Mouse (Mus musculus): ENCODE data around the gene Jmjd6.
A peak's percentile ranks its signal among the peaks of the same experiment; 100 is the strongest.

Gene Jmjd6

DNA sequence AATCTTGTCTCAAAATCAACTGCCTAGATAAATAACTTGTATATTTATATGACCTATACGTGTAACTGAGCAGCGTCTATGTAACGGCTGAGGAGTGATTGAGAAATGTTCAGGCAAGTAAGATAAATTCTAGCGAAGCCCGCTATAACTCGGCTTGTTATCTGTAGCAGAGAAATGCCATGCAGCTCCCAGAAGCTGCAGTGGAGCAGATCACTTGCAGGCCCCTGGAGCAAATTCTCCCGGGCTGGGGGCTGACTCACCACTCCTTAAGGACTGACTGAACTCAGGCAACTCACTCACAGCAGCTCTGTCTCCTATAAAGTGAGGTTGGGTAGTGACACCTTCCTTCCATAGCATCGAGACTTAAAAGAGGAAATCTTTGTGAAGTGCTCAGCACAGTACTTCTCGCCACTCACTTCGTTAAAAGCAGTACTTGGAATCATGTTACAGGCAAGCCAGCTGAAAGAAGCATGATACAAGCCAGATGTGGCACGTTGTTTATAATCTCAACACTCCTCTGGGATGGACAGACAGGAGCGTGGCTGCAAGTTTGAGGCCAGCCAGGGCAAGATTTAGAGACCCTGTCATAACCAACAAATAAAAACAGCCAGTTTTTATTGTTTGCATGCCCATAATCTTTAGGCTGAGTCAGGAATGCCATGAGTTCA, 14.1 kb upstream of the Jmjd6 start:
- no peak for TF ChIP-seq GATA4 (IDR thresholded peaks at IDR 0.05; ENCODE audit: insufficient replicate concordance, low read length)

DNA sequence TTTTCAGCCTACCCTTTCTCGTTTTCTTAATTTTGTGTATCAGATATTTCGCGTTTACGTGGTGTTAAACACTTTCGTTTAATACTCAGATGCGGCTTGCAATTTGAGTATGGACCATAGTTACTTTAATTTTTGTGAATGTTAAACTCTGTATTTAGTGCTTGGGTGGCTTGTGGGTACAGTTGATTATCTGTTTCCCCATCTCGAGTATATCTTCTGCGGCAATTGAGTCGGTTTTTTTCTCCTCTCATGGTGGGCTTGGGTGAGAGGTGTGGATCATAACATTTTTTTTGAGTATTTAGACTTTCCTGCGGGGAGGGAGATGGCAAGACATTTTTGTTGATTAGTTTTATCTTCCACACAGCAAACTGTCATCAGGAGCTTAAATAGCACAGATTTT, 11.0 kb upstream of the Jmjd6 start:
- TF ChIP-seq GATA4 (IDR thresholded peaks at IDR 0.05; ENCODE audit: insufficient replicate concordance, low read length) = no peak

DNA sequence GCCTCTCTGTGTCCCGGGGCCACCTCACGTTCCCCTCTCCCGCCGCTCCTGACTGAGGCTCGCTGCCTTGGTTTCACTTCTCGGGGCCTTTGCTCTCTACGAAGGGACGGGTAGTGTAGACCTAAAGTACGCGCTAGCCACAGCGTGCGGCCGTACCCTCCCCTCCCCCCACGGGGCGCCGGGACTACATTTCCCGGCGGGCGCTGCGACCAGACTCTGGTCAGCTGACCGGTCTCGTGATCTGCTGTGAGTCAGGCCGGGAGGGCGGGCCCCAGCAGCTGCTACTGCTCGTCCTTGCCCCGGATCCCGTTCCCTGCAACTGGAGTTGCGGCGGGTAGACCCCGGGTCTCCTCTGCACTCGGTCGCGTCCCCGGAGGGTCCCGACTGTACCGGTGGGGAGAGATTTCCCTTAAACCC, 10.3 kb upstream of the Jmjd6 start:
- TF ChIP-seq GATA4 (IDR thresholded peaks at IDR 0.05; ENCODE audit: insufficient replicate concordance, low read length) = no peak

- TF ChIP-seq GATA4 (IDR thresholded peaks at IDR 0.05; ENCODE audit: insufficient replicate concordance, low read length) = peak; percentile 43; the same call in 1 of the 2 replicates
These were observed 9.8 kb upstream of the Jmjd6 start, which contains the start of gene Srsf2 for GRCm38 (mm10) chr11:116852891-116853511. Gene Srsf2, minus strand, starts transcription at chr11:116853094.

DNA sequence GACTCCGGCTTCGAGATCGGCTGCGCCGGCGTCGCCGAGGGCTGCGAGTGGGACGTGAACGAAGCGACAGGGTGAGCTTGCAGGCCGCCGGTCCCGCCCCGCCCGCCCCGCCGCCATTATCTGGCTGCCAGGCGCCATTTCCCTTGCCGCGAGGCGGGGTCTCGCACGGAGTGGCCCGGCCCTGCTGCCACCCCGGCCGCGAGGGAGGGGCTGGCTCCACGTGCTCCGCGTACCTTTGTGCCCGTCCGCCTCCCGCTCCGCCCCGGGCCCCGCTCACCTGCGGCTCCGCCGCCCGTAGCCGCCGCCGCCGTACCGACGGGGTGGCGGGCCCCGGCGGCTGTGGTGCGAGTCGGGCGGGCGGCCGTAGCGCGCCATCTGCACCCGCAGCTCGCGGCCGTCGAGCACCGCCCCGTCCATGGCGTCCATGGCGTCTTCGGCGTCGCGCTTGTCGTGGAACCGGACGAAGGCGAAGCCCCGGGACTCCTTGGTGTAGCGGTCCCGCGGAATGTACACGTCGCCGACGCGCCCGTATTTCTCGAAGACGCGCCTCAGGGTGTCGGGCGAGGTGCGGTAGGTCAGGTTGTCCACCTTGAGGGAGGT, 9.1 kb upstream of the Jmjd6 start, which contains the start of gene Mfsd11:
Mfsd11 (plus strand) TSS at position 150 of the 600 bp plus-strand sequence.
- TF ChIP-seq GATA4 (IDR thresholded peaks at IDR 0.05; ENCODE audit: insufficient replicate concordance, low read length) = peak; percentile 22; the same call in 1 of the 2 replicates

DNA sequence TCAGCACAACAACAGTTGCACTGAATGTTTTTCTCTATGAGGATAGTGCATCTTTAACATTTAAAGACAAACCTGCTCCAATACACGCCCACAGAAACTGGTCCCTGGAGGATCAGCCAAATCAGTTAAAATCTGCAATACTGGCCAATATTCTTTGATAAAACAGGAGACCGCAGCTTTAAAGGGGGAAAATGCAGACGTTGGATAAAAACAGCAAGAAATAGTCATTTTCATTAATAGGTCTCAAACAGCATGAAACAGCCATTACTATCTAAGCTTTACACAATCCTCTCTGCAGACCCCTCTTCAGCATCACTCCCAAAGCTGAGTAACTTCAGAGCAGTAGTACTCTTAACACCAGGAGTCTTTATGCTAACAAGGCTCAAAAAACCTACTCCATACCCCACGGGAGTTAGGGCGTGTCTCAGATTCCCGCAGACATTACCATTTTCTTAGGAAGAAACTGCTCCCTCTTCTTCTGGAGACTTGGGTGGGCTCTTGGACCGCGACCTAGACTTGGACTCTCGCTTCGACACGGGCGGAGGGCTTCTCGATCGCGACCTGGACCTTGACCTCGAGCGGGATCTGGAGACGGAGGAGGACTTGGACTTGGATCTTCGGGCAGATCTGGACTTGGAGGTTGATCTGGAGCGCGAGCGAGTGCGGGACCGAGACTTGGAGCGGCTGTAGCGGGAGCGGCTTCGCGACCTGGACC, 8.5 kb upstream of the Jmjd6 start:
- no peak for TF ChIP-seq GATA4 (IDR thresholded peaks at IDR 0.05; ENCODE audit: insufficient replicate concordance, low read length)

DNA sequence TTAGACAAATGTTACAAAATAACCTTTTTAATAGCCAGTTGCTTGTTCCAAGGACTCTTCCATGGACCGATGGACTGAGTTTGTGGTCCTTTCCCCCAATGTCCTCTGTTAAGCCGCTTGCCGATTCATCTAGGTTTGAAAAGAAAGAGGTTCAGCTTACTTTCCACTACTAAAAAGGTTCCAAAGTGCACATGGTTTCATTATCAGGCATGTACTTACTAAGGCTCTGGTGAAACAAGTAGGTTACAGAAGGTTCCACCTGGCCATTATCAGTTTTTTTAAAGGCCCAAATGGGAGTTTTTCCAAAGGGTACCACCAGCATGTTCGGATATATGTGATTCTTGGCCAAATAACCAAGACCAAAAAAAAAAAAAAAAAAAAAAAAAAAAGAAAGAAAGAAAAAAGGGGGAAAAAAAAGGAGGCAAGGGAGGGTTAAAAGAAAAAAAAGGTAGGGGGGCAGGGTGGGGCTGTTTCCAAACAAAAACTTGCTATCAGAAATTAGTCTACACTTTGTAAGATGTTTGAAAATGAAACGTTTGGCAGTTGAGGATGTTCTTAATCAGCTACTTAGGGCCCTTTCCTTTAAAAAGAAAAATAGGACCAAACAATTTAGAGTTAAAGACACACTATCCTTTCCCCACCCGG, 7.7 kb upstream of the Jmjd6 start:
- TF ChIP-seq GATA4 (IDR thresholded peaks at IDR 0.05; ENCODE audit: insufficient replicate concordance, low read length) = no peak

DNA sequence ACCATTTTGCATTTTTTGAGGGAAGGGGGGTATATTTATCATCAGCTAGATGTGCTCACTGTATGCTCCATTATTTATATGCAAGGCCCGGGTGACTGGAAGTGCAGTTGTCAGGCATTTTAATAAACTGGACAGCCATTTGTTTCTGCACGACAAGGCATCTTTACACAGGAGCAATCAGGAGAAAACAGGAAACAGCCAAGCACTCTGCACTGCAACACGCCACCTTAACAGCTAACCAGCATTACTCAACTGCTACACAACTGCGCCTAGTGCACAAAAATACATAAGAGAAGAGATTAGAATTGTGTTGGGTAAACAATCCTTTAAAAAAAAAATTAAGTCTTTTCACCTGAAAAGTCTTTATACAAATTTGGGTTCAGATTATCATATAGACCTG, 6.8 kb upstream of the Jmjd6 start:
- TF ChIP-seq GATA4 (IDR thresholded peaks at IDR 0.05; ENCODE audit: insufficient replicate concordance, low read length) = no peak

DNA sequence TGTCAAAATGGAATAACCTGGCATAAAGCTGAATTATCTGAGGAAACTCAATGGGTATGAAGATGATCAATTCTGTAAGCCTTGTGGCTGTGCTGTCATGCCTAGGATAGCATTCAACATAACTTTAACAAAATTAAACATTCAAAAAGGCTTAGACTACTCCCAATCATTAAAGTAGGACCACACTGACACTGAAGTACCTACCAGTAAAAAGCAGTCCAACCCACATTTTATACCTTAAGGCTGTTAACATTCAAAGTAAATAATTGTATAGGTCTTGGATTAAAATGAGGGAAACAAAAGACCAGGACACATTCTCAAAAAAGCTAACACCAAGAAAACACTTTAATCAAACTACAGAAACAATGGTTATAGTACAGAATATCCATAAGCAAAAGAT, 6.3 kb upstream of the Jmjd6 start:
- TF ChIP-seq GATA4 (IDR thresholded peaks at IDR 0.05; ENCODE audit: insufficient replicate concordance, low read length) = no peak

DNA sequence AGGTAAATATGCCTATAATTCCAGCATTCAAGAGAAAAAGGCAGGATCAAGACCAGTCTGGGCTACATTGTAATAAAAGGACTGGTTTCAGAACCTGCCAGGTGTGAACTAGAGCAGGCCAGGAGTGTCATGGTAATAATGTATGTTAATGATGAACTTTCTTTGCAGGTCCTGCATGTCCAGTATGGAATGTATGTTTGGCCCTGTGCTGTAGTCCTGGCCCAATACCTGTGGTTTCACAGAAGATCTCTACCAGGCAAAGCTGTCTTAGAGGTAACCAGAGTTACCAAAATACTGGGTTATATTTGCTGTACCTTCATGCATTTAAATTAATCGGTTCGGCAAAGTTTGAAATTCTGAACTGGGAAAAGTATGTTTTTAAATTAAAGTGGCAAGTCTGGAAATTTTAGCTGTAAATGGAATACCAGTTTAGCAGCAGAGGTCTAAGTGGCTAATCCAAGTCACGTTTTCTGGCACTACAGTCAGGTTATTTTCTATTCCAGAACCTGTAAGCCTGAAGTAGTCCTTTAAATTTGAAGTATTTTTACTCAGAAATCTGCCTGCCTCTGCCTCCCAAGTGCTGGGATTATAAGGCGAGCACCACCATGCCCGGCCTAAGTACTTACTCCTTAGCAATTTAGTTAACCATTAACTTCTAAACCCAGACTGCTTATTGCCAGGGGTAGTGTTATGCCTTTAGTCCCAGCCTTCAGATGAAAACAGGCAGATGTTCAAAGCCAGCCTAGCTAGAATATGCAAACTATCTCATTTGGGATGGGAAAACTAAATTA, 5.0 kb upstream of the Jmjd6 start:
- no peak for TF ChIP-seq GATA4 (IDR thresholded peaks at IDR 0.05; ENCODE audit: insufficient replicate concordance, low read length)

- no peak for TF ChIP-seq GATA4 (IDR thresholded peaks at IDR 0.05; ENCODE audit: insufficient replicate concordance, low read length)
These were observed 4.2 kb upstream of the Jmjd6 start for GRCm38 (mm10) chr11:116847187-116848085.

- TF ChIP-seq GATA4 (IDR thresholded peaks at IDR 0.05; ENCODE audit: insufficient replicate concordance, low read length) = no peak
These were observed 3.4 kb upstream of the Jmjd6 start for GRCm38 (mm10) chr11:116846593-116847181.
